Mouse (Mus musculus) right cerebral cortex, postnatal 25 days (tissue): Measurements from ENCODE around the gene Sipa1l2.
"Not testable (repeated sequence)": the region's sequence is repeated elsewhere in the genome, so short reads cannot be mapped to it uniquely, and the experiment has no call there.

Source experiments
- DNase-seq: peaks from one replicate; pipeline ENCODE4 v3.0.0; 2022

Gene Sipa1l2

DNA sequence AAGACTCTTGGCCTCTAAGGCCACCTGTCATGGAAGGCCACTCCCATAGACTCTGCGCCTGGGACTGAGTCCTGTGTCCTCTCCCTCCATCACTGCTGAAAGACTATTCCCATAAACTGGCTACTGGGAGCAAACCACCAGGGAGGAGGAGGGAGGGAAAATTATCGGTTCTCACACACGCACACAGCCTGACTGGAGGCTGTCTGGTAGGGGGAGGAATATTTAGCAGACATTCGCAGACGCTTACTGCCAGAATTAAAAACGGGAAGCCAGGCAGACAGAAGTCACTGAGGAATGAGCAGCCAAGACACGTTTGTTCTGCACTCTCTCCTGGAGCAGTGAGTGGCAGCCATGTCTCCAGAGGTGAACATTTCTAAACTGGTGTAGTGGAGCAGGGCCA lies 35.9 kb downstream of the Sipa1l2 start:
- DNase-seq: no peak

DNA sequence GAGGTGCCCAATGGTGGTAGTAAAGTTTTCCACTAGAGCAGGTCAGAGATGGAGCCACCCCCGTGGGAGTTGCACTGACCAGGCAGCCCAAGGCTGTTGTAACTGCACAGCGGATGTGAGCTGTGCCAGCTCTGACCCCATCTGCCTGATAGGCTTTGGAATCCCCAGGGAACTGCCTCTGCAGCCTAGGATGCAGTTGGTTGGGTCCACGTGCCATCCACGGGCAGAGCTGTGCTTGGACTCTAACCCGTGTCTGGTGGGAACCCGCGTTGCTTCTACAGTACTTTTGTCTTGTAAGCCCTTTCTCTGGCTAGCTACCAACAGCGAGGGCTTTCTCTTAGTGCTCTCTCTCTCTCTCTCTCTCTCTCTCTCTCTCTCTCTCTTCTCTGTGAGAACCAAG lies 36.7 kb downstream of the Sipa1l2 start:
- DNase-seq: no peak

DNA sequence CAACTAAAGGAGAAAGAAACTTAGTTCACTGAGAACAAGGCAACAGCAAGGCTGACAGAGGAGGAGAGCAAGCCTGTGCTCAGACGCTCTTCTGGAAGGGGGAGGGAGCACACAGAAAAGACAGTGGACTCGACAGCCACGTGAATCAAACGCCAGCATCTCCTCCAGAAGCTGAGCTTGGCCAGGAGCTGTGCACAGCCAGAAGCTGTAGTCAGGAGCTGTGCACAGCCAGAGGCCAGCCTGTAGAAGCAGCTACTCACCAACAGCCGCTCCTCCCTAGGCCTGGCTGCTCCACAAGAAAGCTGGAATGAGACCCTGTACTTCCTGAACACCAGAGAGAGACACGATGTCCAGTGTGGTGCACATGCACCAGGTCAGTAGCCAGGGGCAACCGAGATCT lies 37.4 kb downstream of the Sipa1l2 start:
- no peak for DNase-seq

DNA sequence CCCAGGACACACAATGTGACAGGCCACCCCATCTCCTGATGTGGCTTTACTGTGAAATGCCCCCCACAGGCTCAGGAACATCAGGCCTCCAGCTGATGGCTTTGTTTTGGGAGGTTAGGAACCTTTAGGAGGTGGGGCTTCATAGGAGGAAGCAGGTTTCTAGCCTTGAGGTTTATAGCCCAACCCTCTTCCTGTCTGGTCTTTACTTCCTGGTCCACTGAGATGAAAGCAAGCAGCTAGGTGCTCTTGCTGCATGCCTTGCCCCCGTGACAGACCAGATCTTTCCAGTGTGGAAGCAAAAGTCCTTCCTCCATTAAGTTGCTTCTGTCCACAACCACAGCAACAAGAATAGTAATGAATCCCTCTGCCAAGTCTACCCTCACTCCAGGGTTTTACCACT lies 38.0 kb downstream of the Sipa1l2 start:
- DNase-seq: no peak

DNA sequence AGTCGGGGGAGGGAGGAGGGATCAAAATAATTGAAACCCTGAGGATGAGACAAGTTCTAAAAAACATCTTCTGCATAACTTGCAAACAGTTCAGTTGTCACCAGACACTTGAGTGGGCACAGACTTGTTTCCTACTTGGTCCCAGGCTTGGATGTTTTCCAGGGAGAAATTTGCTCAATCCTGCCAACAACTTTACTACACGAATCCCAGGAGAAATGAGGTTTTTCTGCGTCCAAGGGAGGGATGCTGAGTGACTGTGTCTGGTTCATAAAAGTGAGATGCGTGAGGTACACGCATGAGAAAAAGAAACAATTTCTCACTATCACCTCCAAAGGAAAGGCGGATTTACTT lies 38.5 kb downstream of the Sipa1l2 start:
- DNase-seq: no peak

DNA sequence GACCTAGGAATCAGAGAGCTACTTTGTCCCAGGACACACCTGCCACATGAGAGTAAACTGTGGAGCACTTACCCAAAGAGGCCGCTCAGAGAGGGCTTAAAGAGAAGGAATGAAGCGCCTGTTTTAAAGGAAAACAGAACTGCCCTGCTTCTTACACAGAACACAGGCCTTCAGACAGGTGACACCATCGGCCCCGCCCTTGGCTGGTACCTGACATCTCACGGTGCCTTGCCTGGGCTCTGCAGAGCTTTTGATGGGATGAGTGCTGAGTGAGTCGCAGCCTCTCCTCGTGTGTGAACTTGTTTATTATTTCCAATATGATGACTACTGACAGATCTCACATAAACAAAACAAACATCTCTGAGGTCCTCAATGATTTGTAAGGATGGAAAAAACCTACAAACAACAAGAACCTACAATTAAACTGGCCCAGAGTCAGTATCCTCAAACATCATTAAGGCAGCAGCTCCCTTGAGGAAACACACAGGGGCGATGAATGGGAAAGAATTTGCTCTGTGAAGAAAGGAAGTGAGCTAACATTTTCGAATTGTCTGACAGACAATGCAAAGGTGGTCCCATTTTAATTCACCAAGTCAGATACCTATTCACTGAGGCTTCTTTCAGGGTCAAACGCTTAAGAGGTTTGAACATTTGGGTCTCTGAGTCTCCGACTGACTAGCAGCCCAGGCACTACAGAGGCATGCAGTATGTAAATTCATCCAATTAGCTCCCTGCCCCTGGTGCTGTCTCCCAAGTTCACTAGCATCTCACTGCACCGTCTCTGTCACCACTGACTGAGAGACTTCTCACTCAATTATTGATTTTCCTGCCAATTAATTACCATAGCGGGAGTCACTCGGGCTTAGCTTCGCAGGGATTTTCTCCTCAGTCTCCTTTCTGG lies 39.2 kb downstream of the Sipa1l2 start:
- DNase-seq: no peak

DNA sequence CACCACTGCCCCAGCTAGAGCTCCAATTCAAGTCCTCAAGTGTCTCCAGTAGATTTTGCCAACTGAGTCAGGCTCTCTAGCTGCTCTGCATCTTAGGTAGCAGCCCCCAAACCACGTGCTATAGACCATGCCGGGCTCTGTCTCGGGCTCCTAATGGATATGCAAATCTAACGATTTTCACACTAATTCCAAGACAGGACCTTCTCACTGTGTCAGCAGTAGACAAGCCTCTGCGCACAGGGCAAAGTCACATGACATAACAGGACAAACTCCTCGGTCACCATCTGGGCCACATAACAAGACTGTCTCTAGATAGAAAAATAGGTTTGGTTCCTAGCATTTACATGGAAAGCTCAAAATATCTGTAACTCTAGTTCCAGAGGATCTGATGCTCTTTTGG lies 40.6 kb downstream of the Sipa1l2 start:
- no peak for DNase-seq

DNA sequence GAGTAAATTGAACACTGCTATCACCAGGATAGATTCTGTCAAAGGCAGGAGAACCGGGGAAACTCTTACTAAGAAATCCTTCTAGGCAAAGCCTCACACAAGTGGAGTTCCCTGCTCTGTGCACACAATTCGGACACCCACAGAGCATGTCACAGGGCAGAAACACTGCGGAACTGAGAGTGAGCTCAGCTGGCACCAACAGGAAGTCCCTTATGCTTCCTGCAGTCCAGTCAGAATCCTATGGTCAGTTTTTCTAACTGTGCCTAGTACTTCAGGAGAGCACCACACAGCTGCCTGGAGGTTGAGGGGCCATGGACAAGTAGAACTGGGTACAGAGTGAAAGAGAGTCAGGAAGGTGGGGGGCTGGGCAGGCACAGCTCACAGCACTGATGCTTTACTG lies 41.7 kb downstream of the Sipa1l2 start:
- no peak for DNase-seq

DNA sequence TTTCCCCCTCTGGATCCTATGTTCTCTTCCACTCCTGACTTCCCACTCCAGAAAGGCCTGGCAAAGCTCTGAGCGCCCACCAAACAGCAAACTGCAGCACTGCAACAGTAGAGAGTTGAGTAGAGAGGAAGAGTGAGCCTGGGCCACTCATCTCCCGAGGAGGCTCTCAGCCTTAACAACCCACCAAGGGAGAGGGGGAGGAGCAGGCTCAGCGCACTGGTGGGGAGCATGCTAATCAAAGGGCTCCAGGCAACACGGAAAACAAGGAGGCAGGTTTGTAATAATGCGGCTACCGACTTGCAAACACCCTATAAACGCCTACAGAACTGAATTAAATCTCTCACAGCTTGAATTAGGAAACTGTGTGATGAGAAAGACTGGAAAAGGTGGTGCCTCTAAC lies 42.6 kb downstream of the Sipa1l2 start:
- no peak for DNase-seq

DNA sequence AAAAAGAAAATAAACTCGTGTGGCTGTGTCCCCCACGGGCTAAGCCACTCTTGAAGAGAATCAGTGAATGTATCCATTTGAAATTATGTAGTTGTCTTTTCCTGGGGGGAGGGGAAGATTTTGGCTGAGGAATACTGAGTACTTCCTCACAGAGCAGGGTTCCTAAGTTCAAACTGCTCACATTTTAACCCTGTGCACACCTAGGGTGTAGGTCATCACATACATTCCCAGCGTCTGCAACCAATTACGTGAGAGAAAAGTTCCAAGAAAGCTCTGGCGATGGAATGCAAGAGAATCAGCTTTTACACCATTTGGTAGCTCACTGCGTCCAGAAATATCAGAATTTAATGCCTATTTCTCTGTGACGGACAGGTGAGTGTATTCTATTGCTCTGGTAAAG lies 43.0 kb downstream of the Sipa1l2 start:
- DNase-seq: no peak

DNA sequence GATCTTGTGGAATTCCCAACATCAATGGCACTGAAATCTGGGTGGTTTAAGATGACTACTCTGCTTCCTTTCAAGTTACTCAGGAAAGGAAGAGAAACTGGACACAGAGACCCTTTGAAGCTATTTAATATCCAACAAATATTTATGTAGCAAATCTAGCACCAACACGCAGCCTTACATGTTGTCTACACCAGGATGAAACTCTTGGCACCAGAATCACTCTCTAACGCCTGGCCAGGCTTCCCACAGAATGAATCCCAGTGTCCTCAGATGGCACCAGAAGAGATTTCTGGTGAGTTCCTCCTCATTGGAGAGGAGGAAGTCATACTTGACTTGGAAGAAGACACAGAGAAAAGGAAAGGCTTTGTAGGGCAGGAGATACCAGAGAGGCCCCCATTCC lies 45.1 kb downstream of the Sipa1l2 start:
- DNase-seq: no peak

DNA sequence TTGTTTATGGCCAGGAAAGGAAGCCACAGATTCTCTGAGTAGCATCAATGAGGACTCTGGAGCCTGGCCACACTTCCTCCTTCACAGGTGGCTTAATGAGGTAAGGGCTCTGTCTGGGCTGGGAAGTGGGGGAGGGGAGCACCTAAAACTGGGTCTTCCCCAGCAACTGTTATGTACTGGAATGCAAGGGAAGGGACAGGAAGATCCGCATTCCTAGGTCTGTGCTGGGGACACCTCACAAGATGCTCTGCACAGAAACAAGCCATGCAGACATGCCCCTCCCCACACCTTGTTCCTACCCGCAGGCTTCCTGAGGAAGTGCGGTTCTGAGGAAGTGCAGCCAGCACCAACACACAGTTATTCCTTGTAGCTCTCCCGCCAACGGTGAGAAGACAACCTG lies 46.4 kb downstream of the Sipa1l2 start:
- no peak for DNase-seq

DNA sequence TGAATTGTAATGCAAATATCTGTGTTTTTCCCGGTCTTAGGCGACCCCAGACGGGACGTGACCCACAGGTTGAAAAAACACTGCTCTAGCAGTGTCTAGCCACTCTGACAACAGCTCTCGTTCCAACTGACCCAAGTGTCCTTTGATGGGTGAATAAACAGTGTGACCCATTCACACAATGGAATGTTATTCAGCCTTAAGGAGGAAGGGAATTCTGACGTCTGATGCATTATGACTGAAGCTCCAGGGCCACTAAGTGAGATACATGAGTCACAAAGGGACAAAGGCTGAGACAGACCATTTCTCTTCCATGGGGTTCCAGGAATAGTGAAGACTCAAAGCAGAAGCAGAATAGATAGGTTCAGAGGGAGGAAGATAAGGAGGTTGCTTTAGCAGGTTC lies 47.5 kb downstream of the Sipa1l2 start:
- no peak for DNase-seq

DNA sequence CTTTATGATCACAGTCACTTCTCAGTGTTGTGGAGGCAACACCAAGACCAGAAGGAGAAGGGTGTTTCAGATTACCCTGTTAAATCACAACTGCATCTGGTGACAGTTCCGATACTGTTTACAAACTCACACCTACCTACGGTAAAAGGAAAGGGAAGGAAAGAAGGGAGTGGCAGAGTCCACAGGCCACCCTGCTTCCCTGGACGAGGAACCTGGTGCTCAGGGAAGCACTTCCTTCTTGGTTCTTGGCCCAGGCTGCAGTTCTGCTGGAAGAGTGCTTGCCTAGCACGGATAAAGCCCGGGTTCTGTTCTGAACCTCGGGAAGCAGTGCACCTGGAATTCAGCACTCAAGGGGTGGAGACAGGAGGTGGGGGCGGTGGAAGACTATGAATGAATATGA lies 48.5 kb downstream of the Sipa1l2 start:
- DNase-seq: no peak

DNA sequence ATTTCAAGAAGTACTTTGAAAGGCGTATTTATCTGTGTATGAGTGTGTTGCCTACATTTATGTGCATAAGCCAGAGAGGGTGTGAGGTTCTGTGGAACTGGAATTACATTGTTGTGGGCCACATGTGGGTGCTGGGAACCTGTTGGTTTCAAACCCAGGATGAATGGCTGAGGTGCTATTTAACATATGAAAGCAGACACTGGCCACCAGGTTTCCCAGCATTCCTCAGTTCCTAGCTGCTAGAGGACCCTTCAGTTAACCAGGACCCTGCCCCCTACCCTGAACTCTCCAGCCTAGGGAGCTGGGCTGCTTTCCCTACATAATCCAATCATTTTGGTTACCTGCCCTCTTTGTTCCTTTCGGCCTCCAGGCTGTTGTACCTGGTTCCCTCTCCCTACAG lies 49.3 kb downstream of the Sipa1l2 start:
- not testable (repeated sequence) for DNase-seq

DNA sequence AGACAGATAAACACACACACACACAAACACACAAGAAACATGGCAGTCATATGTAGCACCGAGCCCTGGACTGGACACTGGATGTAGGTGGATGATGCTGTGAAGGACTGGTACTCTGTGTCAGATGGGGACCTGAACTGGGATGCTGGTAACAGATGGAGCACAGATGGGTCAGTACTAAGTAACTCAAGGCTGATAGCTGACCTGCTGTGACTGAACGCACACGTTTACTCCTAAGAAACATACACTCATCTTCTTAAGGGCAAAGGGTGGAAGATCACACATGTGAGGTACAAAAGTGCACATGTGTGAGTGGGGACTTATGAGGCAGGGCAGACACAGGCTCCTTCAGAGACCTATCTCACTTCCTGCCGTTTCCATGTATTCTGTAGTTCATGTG lies 50.7 kb downstream of the Sipa1l2 start:
- DNase-seq: no peak

DNA sequence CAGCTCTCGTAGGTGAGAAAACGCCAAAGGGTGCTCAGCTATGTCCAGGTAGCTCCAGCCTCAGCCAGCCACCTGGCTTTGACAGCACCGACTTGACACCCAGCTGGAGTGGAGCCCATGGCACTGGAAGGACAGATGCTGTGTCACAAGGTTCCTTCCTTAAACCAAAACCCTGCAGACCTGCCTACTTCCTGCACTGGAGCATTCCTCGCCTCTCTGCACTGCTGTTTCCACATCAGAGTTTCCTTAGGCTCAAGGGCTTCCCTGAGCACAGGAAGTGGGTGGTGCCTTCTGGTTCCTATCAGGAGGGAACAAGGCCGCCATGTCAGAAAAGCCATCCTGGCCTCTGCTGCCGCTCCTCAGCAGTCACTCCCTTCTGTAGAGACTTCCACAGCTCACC lies 51.3 kb downstream of the Sipa1l2 start:
- no peak for DNase-seq

DNA sequence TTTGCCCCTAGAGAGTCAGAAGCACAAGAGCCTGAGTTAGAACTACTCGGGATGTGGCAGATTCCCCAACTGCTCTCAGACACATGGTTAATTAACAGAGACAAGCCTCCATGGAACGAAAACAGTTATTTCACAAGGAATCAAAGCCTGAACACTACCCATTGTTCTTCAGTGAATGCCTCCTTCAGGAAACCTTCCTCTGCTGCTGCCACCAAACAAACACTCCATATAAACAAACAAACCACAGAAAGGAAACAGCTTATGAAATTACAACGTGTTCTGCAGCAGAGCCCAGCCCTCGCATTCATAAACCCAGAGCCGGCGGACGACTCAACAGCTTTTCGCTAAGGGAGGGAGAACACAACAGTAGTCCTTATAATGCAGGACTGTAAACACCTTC lies 52.2 kb downstream of the Sipa1l2 start:
- no peak for DNase-seq

DNA sequence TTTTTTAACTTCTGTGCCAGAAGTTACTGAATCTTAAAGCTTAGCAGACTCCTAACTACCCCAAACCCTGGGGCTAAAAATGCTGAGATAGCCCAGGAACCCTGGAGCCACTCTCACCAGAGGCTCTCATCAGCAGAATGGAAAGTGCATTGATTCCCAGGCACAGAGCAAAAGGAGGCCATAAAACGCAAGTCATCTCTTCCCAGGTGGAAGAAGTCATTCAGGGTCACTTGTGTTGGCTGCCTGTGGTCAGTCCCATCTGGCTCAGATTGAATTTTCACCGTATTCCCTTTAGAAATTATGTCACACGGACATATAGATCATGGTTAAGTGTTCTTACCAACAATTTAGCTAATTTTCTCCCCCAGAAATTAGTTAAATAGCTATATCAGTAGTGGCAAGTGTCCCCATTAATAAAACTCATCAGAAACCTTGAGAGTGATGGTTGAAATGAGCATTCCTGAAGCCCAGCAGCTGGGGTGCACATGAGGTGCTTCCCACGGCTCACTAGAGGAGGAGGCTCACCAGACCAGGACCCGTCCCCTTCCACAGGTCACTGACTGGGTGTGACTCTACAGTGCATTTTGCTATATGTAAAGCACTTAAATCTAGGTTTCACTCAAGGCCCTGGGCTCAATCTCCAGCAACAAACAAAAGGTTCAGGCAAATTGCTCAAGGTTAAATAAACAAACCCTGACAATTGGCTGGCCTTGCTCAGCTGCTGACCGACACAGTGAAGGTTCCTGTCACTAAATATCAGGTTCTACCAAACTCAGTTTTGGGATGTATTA lies 53.3 kb downstream of the Sipa1l2 start:
- no peak for DNase-seq

DNA sequence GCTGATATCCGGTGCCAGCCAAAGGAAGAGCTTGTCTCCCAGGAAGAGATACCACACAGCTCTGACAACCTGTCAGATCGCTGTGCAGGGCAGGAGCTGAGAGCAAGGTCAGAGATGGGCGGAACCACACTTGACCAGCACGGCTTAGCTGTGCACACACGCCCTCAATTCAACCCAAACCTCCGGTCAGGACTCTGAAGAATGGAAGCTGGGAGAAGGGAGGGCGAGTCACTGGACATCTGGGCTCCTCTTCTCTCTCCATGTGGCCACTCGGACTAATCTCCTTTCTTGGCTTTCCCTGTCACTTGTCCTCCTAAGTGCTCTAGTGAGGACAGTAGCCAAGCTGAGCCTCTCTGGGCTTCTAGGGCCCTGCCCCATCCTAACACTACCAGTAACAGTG lies 53.9 kb downstream of the Sipa1l2 start:
- DNase-seq: no peak

DNA sequence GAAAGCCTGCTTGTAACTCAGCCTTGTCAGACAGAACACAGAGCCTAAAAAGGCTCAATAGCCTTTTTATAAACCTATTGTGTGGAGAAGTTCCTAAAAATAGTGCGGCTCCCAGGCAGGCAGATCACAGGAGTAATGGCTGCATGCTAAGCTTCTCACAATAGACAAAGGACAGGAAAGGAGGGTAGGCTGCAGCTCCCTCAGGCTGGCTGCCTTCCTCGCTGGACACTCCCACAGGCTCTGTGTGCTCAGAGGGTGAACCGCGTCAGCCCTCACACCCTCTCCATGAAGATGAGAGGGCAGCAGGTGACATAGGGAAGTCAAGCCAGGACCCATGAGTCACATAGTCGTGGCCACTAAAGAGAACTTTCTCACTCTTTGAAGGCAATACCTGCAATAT lies 55.7 kb downstream of the Sipa1l2 start:
- DNase-seq: no peak

DNA sequence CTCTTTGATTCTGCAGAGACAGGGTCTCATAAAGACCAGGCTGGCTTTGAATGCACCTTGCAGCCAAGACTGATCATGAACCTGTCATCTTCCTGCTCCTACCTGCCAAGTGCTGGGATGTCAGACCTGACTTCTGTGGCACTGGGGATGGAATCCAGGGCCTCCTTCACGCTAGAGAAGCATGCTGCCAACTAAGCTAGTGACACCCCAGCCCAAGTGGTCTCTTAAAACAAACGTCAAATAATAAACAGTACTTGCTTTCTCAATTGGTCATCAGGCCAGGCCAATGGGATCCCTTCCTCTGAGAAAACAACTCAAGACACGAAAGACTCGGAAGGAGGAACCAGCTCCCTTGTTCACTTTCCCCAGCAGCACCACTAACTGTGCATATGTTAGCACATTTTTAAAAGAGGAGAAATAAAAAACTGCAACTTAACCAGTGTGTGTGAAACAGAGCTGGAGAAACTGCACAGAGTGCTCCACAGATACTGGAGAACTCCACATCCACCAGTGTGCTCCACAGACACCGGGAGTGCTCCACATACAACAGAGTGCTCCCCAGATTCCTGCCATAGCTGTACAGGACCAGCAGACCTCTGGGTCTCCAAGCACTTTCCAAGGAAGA lies 56.3 kb downstream of the Sipa1l2 start:
- DNase-seq: no peak

DNA sequence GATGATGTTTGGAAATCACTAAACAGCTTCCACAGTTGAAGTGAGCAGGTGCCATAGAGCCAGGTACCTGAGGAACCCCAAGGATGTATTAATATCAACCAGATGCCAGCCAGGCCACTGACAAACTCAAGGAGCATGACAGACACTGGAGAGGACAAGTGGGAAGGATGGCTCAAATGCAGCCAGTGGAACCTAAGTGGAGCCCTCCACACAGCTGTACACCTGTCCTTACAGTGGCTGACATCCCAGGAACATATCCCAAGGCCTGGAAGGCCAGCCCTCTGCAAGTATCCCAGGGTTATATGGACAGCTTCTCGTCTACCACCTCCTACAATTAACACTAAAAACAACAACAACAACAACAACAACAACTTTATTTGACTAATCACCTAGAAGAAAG lies 57.0 kb downstream of the Sipa1l2 start:
- no peak for DNase-seq
